Mouse (Mus musculus): ENCODE measurements around the gene Ralgps1. TPM values are rescaled to one million over a fixed set of nuclear protein-coding genes. Genes with fewer than 3 reads are reported as not detected.
A peak's percentile ranks its signal among the peaks of the same experiment; 100 is the strongest.

The Ralgps1 gene
- polyA plus RNA-seq (2014; fragmentation: Nextera tagmentation; extraction: Ambion mirVana): 17.7 and 19.5 TPM in 2 replicates

DNA sequence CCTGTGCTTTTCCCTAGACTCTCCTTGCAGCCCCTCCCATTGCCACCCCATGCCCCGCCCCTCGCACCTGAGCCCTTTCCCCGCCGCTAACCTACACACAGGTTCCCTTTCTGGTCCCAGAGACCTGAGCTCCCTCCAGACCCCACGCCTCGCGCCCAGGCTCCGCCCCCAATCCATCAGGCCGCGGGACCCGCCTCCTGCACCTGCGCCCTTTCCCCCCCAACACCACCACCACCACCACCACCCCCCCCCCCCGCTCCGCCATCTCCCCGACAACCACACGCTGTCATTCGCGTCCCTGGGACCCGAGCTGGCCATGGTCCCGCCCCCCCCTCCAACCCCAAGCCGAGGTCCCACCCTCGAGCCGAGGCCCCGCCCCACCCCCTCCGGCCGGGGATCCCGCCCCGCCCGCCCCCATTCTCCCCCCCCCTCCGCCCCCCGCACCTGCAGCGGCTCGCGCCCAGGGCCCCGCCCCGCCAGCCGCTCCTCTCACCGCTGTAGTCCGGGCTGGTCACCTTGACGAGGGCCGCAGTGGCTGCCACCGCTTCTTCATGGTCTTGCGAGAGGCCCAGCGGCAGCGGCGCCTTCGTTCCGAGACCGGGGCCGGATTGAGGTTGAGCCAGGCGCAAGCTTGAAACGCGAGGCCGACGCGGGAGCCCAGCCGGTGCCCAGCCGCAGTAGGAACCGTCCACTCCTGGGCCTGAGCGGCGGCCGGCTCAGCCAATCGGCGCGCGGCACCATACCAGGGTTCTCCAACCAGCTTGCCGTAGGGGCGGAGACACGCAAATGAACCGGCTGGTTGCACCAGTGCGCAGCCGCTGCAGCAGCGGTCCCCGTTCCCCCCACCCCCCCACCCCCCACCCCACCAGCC, at the start of gene Ralgps1:
Gene Ralgps1, minus strand, starts transcription at position 710 of the 871 bp plus-strand sequence.
- peak within 1 kb of the TSS; percentile 69 for H3K4me2 ChIP-seq (ENCODE audit: low read depth, low read length, severe bottlenecking)
- peak within 1 kb of the TSS; percentile 60 for H3K4me3 ChIP-seq (ENCODE audit: low read depth, low read length)
- WGBS: under 1% methylated on average over 48 of the region's 74 CpGs
- DNase-seq (ENCODE audit: low spot score) (peak; percentile 99), ATAC-seq (replicated peaks; ENCODE audit: low FRiP score) (peak; percentile 99)
- no peaks in the 10 kb centered on the region; the same call in 1 of the 2 replicates for H3K4me1 ChIP-seq (replicated peaks; ENCODE audit: control insufficient read depth, insufficient read depth, low read length)
- H3K9me3 ChIP-seq (ENCODE audit: control insufficient read depth, low read length): no peaks in the 10 kb centered on the region
- no peaks in the 10 kb centered on the region for H3K27me3 ChIP-seq (ENCODE audit: control insufficient read depth, insufficient read depth, low read length)
- H3K9ac ChIP-seq (ENCODE audit: low read length): peak within 1 kb of the TSS; percentile 69
- peak within 1 kb of the TSS; percentile 94 for H3K27ac ChIP-seq (ENCODE audit: low read depth, low read length)
- H3K36me3 ChIP-seq (ENCODE audit: control insufficient read depth, insufficient read depth, low read length): no peaks in the 10 kb centered on the region

DNA sequence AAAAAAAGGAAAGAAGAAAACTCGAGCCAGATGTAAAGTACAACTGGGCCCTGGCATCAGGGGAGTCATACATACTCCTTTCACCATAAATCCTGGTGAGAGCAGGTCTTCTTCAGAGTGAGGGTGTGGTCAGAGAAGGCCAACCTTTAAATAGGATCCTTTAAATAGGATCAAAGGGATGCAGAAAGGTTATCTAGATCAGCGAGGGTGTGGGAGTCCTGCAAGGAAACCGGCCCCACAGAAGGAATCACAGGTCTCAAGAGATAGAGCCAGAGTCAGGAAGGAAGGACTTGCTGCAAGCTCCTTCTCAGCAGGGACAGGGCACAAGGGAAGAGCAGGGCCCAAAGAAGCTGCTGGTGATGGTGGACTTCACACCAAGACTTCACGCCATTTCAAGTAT, 46.2 kb upstream of the Ralgps1 start:
- Histone ChIP-seq H3K4me3 (ENCODE audit: low read depth, low read length) (no peak overlapping the region), H3K36me3 (ENCODE audit: control insufficient read depth, insufficient read depth, low read length) (no peaks in the 10 kb centered on the region; the same call in 1 of the 2 replicates), H3K4me2 (ENCODE audit: low read depth, low read length, severe bottlenecking) (no peak overlapping the region), H3K27ac (ENCODE audit: low read depth, low read length) (no peak overlapping the region), H3K9ac (ENCODE audit: low read length) (no peak overlapping the region), H3K9me3 (ENCODE audit: control insufficient read depth, low read length) (no peaks in the 10 kb centered on the region), H3K27me3 (ENCODE audit: control insufficient read depth, insufficient read depth, low read length) (no peaks in the 10 kb centered on the region), H3K4me1 (replicated peaks; ENCODE audit: control insufficient read depth, insufficient read depth, low read length) (no peaks in the 10 kb centered on the region)
- ATAC-seq (replicated peaks; ENCODE audit: low FRiP score) (no peak), DNase-seq (ENCODE audit: low spot score) (no peak)
- 89% methylated on average over 4 of the region's 4 CpGs for WGBS

DNA sequence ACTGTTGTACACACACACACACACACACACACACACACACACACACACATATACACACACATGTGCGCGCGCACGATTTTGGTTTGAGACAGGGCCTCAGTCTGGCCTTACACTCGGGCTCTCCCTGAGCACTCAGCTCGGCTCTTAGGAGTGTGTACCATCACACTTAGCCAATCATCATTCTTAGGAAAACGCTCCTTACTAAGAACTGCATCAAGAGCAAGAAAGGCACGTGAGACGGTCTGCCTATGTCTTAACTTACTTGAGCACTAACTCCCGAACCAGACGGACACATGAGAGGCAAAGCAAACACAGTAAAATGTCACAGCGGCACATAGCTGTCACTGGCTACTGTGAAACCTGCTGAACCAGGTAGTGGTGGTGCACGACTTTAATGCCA, 42.7 kb upstream of the Ralgps1 start:
- peaks cover 2% of the 10 kb centered on the region; the same call in 1 of the 2 replicates for H3K36me3 ChIP-seq (ENCODE audit: control insufficient read depth, insufficient read depth, low read length)
- no peaks in the 10 kb centered on the region for H3K27me3 ChIP-seq (ENCODE audit: control insufficient read depth, insufficient read depth, low read length)
- no peak overlapping the region for H3K27ac ChIP-seq (ENCODE audit: low read depth, low read length)
- H3K9me3 ChIP-seq (ENCODE audit: control insufficient read depth, low read length): no peaks in the 10 kb centered on the region
- no peak overlapping the region for H3K9ac ChIP-seq (ENCODE audit: low read length)
- DNase-seq (ENCODE audit: low spot score) (no peak), ATAC-seq (replicated peaks; ENCODE audit: low FRiP score) (no peak)
- no peak overlapping the region for H3K4me3 ChIP-seq (ENCODE audit: low read depth, low read length)
- WGBS: 94% methylated on average over 13 of the region's 13 CpGs
- no peak overlapping the region for H3K4me2 ChIP-seq (ENCODE audit: low read depth, low read length, severe bottlenecking)
- H3K4me1 ChIP-seq (replicated peaks; ENCODE audit: control insufficient read depth, insufficient read depth, low read length): no peaks in the 10 kb centered on the region

DNA sequence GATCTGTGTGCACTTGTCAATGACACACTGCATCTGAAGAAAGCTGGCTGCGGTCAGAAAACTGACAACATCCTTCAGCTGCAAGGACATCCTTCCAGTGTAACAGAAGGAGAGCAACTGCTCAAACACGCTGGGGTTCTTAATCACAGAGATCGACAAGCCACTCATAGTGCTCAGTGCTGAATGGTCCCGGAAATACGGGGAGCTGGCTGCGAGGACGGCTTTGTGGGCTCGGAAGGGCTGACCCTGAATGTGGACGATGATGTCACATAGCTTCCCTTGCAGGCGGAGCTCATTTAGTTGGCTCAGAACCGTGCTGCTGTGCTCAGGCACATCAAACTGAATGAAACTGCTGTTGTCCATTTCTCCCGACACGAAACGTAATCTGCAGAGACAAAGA, 40.8 kb upstream of the Ralgps1 start:
- DNase-seq (ENCODE audit: low spot score) (no peak), ATAC-seq (replicated peaks; ENCODE audit: low FRiP score) (no peak)
- H3K27me3 ChIP-seq (ENCODE audit: control insufficient read depth, insufficient read depth, low read length): no peaks in the 10 kb centered on the region
- no peaks in the 10 kb centered on the region for H3K9me3 ChIP-seq (ENCODE audit: control insufficient read depth, low read length)
- no peaks in the 10 kb centered on the region for H3K4me1 ChIP-seq (replicated peaks; ENCODE audit: control insufficient read depth, insufficient read depth, low read length)
- H3K9ac ChIP-seq (ENCODE audit: low read length): no peak overlapping the region
- no peak overlapping the region for H3K27ac ChIP-seq (ENCODE audit: low read depth, low read length)
- H3K36me3 ChIP-seq (ENCODE audit: control insufficient read depth, insufficient read depth, low read length): peaks cover 2% of the 10 kb centered on the region; the same call in 1 of the 2 replicates
- no peak overlapping the region for H3K4me3 ChIP-seq (ENCODE audit: low read depth, low read length)
- H3K4me2 ChIP-seq (ENCODE audit: low read depth, low read length, severe bottlenecking): no peak overlapping the region
- WGBS: 90% methylated on average over 14 of the region's 14 CpGs

DNA sequence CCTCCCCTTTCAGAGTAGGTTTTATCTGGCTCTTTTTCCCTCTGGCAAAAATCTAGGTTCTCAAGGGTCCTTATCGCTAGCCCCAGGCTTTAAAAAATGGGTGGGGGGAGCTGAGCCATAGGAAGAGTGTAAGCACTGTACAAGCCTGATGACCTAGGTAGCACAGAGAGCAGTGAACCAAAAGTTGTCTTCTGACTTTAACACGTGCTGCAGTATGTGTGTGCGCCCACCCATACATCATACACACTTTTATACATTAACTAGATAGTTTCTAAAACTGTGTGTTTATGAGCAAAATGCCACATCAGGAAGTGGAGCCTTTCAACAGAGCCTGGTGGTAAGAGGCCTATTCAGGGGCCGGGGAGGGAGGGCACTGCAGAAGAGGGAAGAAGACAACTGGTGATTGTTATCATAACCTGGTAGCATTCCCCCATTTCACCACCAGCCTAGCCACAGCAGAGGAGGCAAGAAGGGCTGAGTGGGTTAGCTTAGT, 32.3 kb upstream of the Ralgps1 start:
- 82% methylated on average over 4 of the region's 4 CpGs for WGBS

DNA sequence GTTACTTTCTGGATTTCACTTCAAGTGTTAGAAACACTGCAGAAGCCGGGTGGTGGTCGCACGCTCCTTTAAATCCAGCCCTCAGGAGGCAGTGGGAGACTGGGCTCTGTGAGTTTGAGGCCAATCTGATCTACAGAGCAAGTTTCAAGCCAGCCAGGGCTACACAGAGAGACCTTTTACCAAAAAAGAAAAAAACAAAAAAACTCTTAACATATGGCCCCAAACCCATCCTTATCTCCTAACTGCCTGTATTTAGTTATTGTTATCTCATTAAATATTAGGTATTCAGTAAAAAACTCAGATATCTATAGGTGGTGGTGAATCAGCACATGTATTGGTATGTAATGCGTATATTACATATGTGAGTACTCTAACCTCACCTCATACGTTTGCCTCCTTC, 31.4 kb upstream of the Ralgps1 start:
- no peaks in the 10 kb centered on the region for H3K27me3 ChIP-seq (ENCODE audit: control insufficient read depth, insufficient read depth, low read length)
- DNase-seq (ENCODE audit: low spot score): no peak
- ATAC-seq (replicated peaks; ENCODE audit: low FRiP score): no peak
- H3K9me3 ChIP-seq (ENCODE audit: control insufficient read depth, low read length): no peaks in the 10 kb centered on the region
- WGBS: 71% methylated on average over 5 of the region's 5 CpGs
- no peak overlapping the region for H3K27ac ChIP-seq (ENCODE audit: low read depth, low read length)
- no peaks in the 10 kb centered on the region for H3K36me3 ChIP-seq (ENCODE audit: control insufficient read depth, insufficient read depth, low read length)
- H3K4me1 ChIP-seq (replicated peaks; ENCODE audit: control insufficient read depth, insufficient read depth, low read length): no peaks in the 10 kb centered on the region
- no peak overlapping the region for H3K4me2 ChIP-seq (ENCODE audit: low read depth, low read length, severe bottlenecking)
- no peak overlapping the region for H3K4me3 ChIP-seq (ENCODE audit: low read depth, low read length)
- H3K9ac ChIP-seq (ENCODE audit: low read length): no peak overlapping the region

More for the DNA sequence above, 32.3 kb upstream of the Ralgps1 start:
- DNase-seq (ENCODE audit: low spot score): no peak
- Histone ChIP-seq H3K4me3 (ENCODE audit: low read depth, low read length) (no peak overlapping the region), H3K9me3 (ENCODE audit: control insufficient read depth, low read length) (no peaks in the 10 kb centered on the region), H3K9ac (ENCODE audit: low read length) (no peak overlapping the region), H3K36me3 (ENCODE audit: control insufficient read depth, insufficient read depth, low read length) (no peaks in the 10 kb centered on the region), H3K27me3 (ENCODE audit: control insufficient read depth, insufficient read depth, low read length) (no peaks in the 10 kb centered on the region), H3K4me2 (ENCODE audit: low read depth, low read length, severe bottlenecking) (no peak overlapping the region), H3K27ac (ENCODE audit: low read depth, low read length) (no peak overlapping the region), H3K4me1 (replicated peaks; ENCODE audit: control insufficient read depth, insufficient read depth, low read length) (no peaks in the 10 kb centered on the region)
- ATAC-seq (replicated peaks; ENCODE audit: low FRiP score): no peak

DNA sequence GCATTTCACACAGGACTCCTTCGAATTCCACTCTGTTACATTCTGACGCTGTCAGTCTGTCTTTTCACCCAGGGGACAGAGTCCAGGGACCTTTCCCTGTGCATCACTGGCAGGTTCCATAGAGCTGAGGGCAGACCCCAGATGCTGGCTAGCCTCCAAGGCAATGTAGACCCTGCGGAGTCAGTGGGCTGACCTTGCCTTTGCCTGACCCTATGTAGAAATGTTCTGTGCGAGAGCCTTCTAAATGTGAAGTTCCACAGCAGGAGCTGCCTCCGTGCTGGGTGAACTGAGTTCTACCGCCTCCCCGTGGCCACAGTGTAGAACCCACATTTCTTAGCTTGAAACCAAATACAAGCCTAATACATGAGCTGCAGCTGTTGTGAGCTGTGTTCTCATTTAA, 30.9 kb upstream of the Ralgps1 start:
- no peak overlapping the region for H3K27ac ChIP-seq (ENCODE audit: low read depth, low read length)
- no peak overlapping the region for H3K4me2 ChIP-seq (ENCODE audit: low read depth, low read length, severe bottlenecking)
- DNase-seq (ENCODE audit: low spot score): peak; percentile 76
- no peak overlapping the region for H3K4me3 ChIP-seq (ENCODE audit: low read depth, low read length)
- H3K27me3 ChIP-seq (ENCODE audit: control insufficient read depth, insufficient read depth, low read length): no peaks in the 10 kb centered on the region
- ATAC-seq (replicated peaks; ENCODE audit: low FRiP score): no peak
- WGBS: 39% methylated on average over 7 of the region's 7 CpGs
- no peaks in the 10 kb centered on the region for H3K9me3 ChIP-seq (ENCODE audit: control insufficient read depth, low read length)
- H3K4me1 ChIP-seq (replicated peaks; ENCODE audit: control insufficient read depth, insufficient read depth, low read length): no peaks in the 10 kb centered on the region
- H3K36me3 ChIP-seq (ENCODE audit: control insufficient read depth, insufficient read depth, low read length): no peaks in the 10 kb centered on the region
- no peak overlapping the region for H3K9ac ChIP-seq (ENCODE audit: low read length)

DNA sequence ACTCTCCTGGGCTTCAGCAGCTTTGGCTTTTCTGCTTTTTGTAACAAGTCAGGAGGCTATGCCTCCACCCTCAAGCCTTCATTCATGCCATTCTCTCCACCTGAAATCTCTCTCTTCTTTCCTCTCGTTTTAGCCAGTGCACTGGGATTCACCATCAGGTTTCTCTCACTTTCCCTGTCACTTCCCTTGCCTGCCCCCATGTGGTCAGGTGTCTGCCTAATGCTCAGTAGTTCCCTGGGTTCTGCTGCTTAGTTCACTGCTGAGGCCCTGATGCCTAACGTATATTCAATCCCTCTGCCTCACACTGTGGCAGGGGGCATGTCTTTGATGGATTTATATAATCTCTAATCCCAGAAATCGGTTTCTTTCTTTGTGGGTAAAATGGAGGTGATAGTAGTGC, 29.9 kb upstream of the Ralgps1 start:
- Histone ChIP-seq H3K27ac (ENCODE audit: low read depth, low read length) (no peak overlapping the region), H3K4me1 (replicated peaks; ENCODE audit: control insufficient read depth, insufficient read depth, low read length) (no peaks in the 10 kb centered on the region), H3K4me2 (ENCODE audit: low read depth, low read length, severe bottlenecking) (no peak overlapping the region), H3K27me3 (ENCODE audit: control insufficient read depth, insufficient read depth, low read length) (no peaks in the 10 kb centered on the region), H3K4me3 (ENCODE audit: low read depth, low read length) (no peak overlapping the region), H3K9me3 (ENCODE audit: control insufficient read depth, low read length) (no peaks in the 10 kb centered on the region), H3K9ac (ENCODE audit: low read length) (no peak overlapping the region), H3K36me3 (ENCODE audit: control insufficient read depth, insufficient read depth, low read length) (no peaks in the 10 kb centered on the region)
- DNase-seq (ENCODE audit: low spot score) (no peak), ATAC-seq (replicated peaks; ENCODE audit: low FRiP score) (no peak)
- WGBS: 43% methylated on average over 3 of the region's 3 CpGs

All from forebrain, embryonic 11.5 days (tissue).